13 mouse cellular contexts compared by ENCODE assay signal in genomic region chr15:93921457-93922234, GRCm38 (mm10).
A peak's percentile ranks its signal among the peaks of the same experiment; 100 is the strongest.
DNase-seq lines count a peak whose midpoint lies in the region; ATAC-seq and TF ChIP-seq lines count a peak whose summit lies in the region.
"Had no signal": no experiment of that assay in that cellular context is flagged by ENCODE, and none has a peak within 500 bp of the region (broad histone marks: within the 10 kb centered on the region; RNA-seq: fewer than 3 reads in every experiment).

No protein-coding gene starts in this region.

- TF ChIP-seq POLR2A in limb, embryonic 14.5 days (IDR thresholded peaks at IDR 0.05; ENCODE audit: borderline replicate concordance, extremely low read depth, insufficient read depth, insufficient read length), result no peak

- 0 out of 2 replicates have a peak, but pooled peaks have one; percentile 36 for ATAC-seq in intestine, embryonic 14.5 days (replicated peaks; ENCODE audit: low FRiP score, low TSS enrichment, low read depth)
- ATAC-seq in intestine, postnatal 0 days, result no peak
- peak; percentile 78 for ATAC-seq in limb, embryonic 14.5 days (ENCODE audit: low FRiP score, low read depth)

- peak overlapping the region; percentile 67 for H3K27ac ChIP-seq in intestine, embryonic 14.5 days (ENCODE audit: low read depth)
- no peak overlapping the region for H3K27ac ChIP-seq in intestine, postnatal 0 days (ENCODE audit: low read depth, low read length)
- peak overlapping the region; percentile 63; the same call in 1 of the 2 replicates for H3K27ac ChIP-seq in embryonic facial prominence, embryonic 10.5 days (replicated peaks)
- no peak overlapping the region for H3K27ac ChIP-seq in limb, embryonic 14.5 days (replicated peaks; ENCODE audit: low read depth, low read length)
- H3K27ac ChIP-seq: hindbrain, embryonic 15.5 days; macrophage had no signal

- H3K9ac ChIP-seq in intestine, embryonic 14.5 days (ENCODE audit: low read length), result no peak overlapping the region
- no peak overlapping the region for H3K9ac ChIP-seq in intestine, postnatal 0 days (ENCODE audit: low read depth, low read length)
- H3K9ac ChIP-seq in limb, embryonic 14.5 days (ENCODE audit: low read depth, low read length, severe bottlenecking), result no peak overlapping the region
- H3K9ac ChIP-seq: hindbrain, embryonic 15.5 days had no signal

- H3K4me1 ChIP-seq in intestine, embryonic 14.5 days (replicated peaks; ENCODE audit: control insufficient read depth, insufficient read depth, low read length), result peaks cover 24% of the 10 kb centered on the region
- no peaks in the 10 kb centered on the region for H3K4me1 ChIP-seq in intestine, postnatal 0 days (replicated peaks; ENCODE audit: control insufficient read depth, insufficient read depth, low read length)
- H3K4me1 ChIP-seq in embryonic facial prominence, embryonic 10.5 days, result peaks cover 58% of the 10 kb centered on the region
- H3K4me1 ChIP-seq in limb, embryonic 14.5 days (ENCODE audit: control insufficient read depth, insufficient read depth, low read length), result peaks cover 24% of the 10 kb centered on the region

- no peaks in the 10 kb centered on the region for H3K9me3 ChIP-seq in intestine, embryonic 14.5 days (ENCODE audit: control insufficient read depth, low read length)
- no peaks in the 10 kb centered on the region for H3K9me3 ChIP-seq in intestine, postnatal 0 days (ENCODE audit: control insufficient read depth)
- no peaks in the 10 kb centered on the region for H3K9me3 ChIP-seq in embryonic facial prominence, embryonic 10.5 days
- no peaks in the 10 kb centered on the region for H3K9me3 ChIP-seq in limb, embryonic 14.5 days (ENCODE audit: control insufficient read depth, low read length)
- H3K9me3 ChIP-seq: hindbrain, embryonic 15.5 days had no signal

- no peak for TF ChIP-seq CTCF in intestine, postnatal 0 days (IDR thresholded peaks at IDR 0.05; ENCODE audit: low read depth)
- no peak for TF ChIP-seq CTCF in C2C12 (IDR thresholded peaks at IDR 0.05; ENCODE audit: control insufficient read depth, insufficient read depth, insufficient read length)

- DNase-seq in intestine, embryonic 14.5 days (ENCODE audit: low spot score), result no peak
- DNase-seq in embryonic facial prominence, embryonic 10.5 days (ENCODE audit: low spot score), result no peak
- DNase-seq in limb, embryonic 14.5 days (ENCODE audit: low spot score), result peak; percentile 68
- no peak for DNase-seq in layer of hippocampus, adult 8-10 months (ENCODE audit: low spot score in 2 of 2)
- no peak for DNase-seq in right cerebral cortex, adult 18-20 months
- DNase-seq: adrenal gland, adult 8-10 months; cerebellum, postnatal 10 days; heart, adult 18-20 months; thymus, postnatal 36 days had no signal

- no peaks in the 10 kb centered on the region for H3K79me2 ChIP-seq in C2C12 (ENCODE audit: control insufficient read depth, insufficient read depth)

- 40% methylated on average over 6 of the region's 6 CpGs for WGBS in intestine, embryonic 14.5 days
- 50% methylated on average over 6 of the region's 6 CpGs for WGBS in intestine, postnatal 0 days
- WGBS in embryonic facial prominence, embryonic 10.5 days, result 85% methylated on average over 6 of the region's 6 CpGs
- 63% methylated on average over 6 of the region's 6 CpGs for WGBS in limb, embryonic 14.5 days

- no peaks in the 10 kb centered on the region for H3K36me3 ChIP-seq in intestine, embryonic 14.5 days (ENCODE audit: control insufficient read depth, insufficient read depth, low read length)
- H3K36me3 ChIP-seq in intestine, postnatal 0 days (ENCODE audit: control insufficient read depth, insufficient read depth), result no peaks in the 10 kb centered on the region
- H3K36me3 ChIP-seq in C2C12 (ENCODE audit: control insufficient read depth, insufficient read depth), result no peaks in the 10 kb centered on the region
- no peaks in the 10 kb centered on the region for H3K36me3 ChIP-seq in embryonic facial prominence, embryonic 10.5 days (replicated peaks)
- H3K36me3 ChIP-seq in limb, embryonic 14.5 days (ENCODE audit: control insufficient read depth, insufficient read depth, low read length), result no peaks in the 10 kb centered on the region
- H3K36me3 ChIP-seq: hindbrain, embryonic 15.5 days had no signal

- H3K4me2 ChIP-seq in intestine, embryonic 14.5 days (ENCODE audit: low read length), result no peak overlapping the region
- no peak overlapping the region for H3K4me2 ChIP-seq in intestine, postnatal 0 days (replicated peaks; ENCODE audit: low read depth)
- H3K4me2 ChIP-seq in limb, embryonic 14.5 days (replicated peaks; ENCODE audit: low read depth, low read length, severe bottlenecking), result no peak overlapping the region
- H3K4me2 ChIP-seq: hindbrain, embryonic 15.5 days had no signal

- H3K4me3 ChIP-seq in intestine, embryonic 14.5 days (ENCODE audit: low read depth, low read length), result no peak overlapping the region
- H3K4me3 ChIP-seq in intestine, postnatal 0 days (ENCODE audit: low read depth, low read length), result no peak overlapping the region
- no peak overlapping the region for H3K4me3 ChIP-seq in C2C12 (ENCODE audit: insufficient read depth, poor library complexity, severe bottlenecking)
- H3K4me3 ChIP-seq in embryonic facial prominence, embryonic 10.5 days, result no peak overlapping the region
- no peak overlapping the region for H3K4me3 ChIP-seq in limb, embryonic 14.5 days (replicated peaks; ENCODE audit: low read length)
- H3K4me3 ChIP-seq: hindbrain, embryonic 15.5 days had no signal

- no peaks in the 10 kb centered on the region for H3K79me3 ChIP-seq in C2C12 (ENCODE audit: low read depth)

- H3ac ChIP-seq in C2C12 (ENCODE audit: control insufficient read depth, insufficient read length, low read depth), result no peak overlapping the region

- H3K27me3 ChIP-seq in intestine, embryonic 14.5 days (replicated peaks; ENCODE audit: control insufficient read depth, insufficient read depth, low read length), result no peaks in the 10 kb centered on the region
- H3K27me3 ChIP-seq in intestine, postnatal 0 days (replicated peaks; ENCODE audit: control insufficient read depth, insufficient read depth, low read length), result no peaks in the 10 kb centered on the region
- no peaks in the 10 kb centered on the region for H3K27me3 ChIP-seq in C2C12 (ENCODE audit: control insufficient read depth, insufficient read depth, insufficient read length)
- H3K27me3 ChIP-seq in embryonic facial prominence, embryonic 10.5 days (replicated peaks; ENCODE audit: low read depth, poor library complexity, severe bottlenecking), result no peaks in the 10 kb centered on the region
- no peaks in the 10 kb centered on the region for H3K27me3 ChIP-seq in limb, embryonic 14.5 days (ENCODE audit: control insufficient read depth, insufficient read depth, low read length)
- H3K27me3 ChIP-seq: hindbrain, embryonic 15.5 days had no signal

TF ChIP-seq in C2C12, 6 proteins besides CTCF, POLR2A, EP300 and RAD21:
- TF ChIP-seq MAX (IDR thresholded peaks at IDR 0.05) (no peak), MYOD1 (IDR thresholded peaks at IDR 0.05; ENCODE audit: control insufficient read depth, insufficient read length, low read depth) (peak; percentile 62)
TF ChIP-seq in C2C12: peak in this region for 1.

Comparison
In these comparisons a context has a peak if more than half of its experiments do, and no peak if none do; other contexts are left out.
1. H3K27ac ChIP-seq: peak in intestine, embryonic 14.5 days (single experiment) and embryonic facial prominence, embryonic 10.5 days (single experiment); none in intestine, postnatal 0 days (single experiment) and limb, embryonic 14.5 days (single experiment).